Mouse (Mus musculus): ENCODE measurements around the gene Gm20388.

- no peak for TF ChIP-seq POLR2A (IDR thresholded peaks at IDR 0.05; ENCODE audit: insufficient read depth, low read depth, low read length)
- no peak for TF ChIP-seq CTCF (IDR thresholded peaks at IDR 0.05; ENCODE audit: insufficient read depth, low read depth, low read length)
Observed at GRCm38 (mm10) chr8:120813028-120813427, 902.4 kb downstream of the Gm20388 start.

All from olfactory bulb, adult 2 months (tissue).